Mouse (Mus musculus) splenic B cell, adult 2 months (primary cell): ENCODE measurements around the gene Nrxn1.

Source experiments
- DNase-seq: peaks from one replicate; pipeline ENCODE4 v3.0.0-alpha.2; 2011; ENCODE audit warnings: low read depth, low spot score
- H3K27me3 ChIP-seq: 2 replicates; pipeline ENCODE4 v1.6.1; 2012; ENCODE audit warnings: mild to moderate bottlenecking, low read length, moderate library complexity, mixed read lengths; ENCODE audit not compliant: control insufficient read depth, poor library complexity, insufficient read depth, severe bottlenecking
- H3K36me3 ChIP-seq: 2 replicates; pipeline ENCODE4 v1.6.1; 2012; ENCODE audit warnings: mild to moderate bottlenecking, low read length, moderate library complexity, mixed read lengths; ENCODE audit not compliant: control insufficient read depth, poor library complexity, insufficient read depth, severe bottlenecking

Gene Nrxn1

GRCm38 (mm10) chr17:91093042-91093080, at the start of gene Nrxn1:
Gene Nrxn1, minus strand, starts transcription at chr17:91093071.
- DNase-seq = no peak
- H3K27me3 ChIP-seq = no peaks in the 10 kb centered on the region
- H3K36me3 ChIP-seq = no peaks in the 10 kb centered on the region

- no peaks in the 10 kb centered on the region for H3K36me3 ChIP-seq
- H3K27me3 ChIP-seq = no peaks in the 10 kb centered on the region
These were observed 44.0 kb upstream of the Nrxn1 start for GRCm38 (mm10) chr17:91136859-91137258.

DNA sequence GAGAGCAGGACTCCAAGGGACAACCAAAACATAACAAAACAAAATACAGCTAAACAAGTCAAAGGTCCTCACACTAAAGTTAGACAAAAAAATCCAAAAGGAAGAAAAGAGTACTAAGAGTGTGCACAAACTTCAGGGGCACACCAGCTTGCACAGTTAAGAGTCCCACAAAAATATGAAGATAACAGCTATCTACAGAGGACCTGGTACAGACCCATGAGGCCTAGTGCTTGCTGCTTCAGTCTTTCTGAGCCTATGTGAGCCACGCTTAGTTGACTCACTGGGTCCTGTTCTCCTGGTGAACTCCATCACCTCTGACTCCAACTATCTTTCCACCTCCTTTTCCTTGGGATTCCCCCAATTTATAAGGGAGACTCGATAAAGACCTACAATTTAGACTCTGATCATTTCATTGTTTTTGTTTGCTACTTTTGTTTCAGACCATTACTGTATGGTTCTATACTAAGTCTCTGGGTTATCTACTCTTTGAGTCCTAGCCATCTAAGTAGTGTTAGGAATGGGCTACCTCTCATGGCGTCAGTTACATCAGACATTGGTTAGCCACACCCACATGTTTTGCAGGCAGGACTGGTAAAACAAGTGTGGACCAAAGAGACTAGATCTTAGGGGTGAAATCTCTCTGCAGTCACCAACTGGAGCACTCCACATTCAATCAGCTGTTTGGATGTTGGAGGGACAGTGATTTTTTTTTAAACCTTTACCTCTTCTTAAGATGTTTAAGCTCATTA, 20.2 kb upstream of the Nrxn1 start:
- no peak for DNase-seq
- Histone ChIP-seq H3K27me3 (no peaks in the 10 kb centered on the region), H3K36me3 (no peaks in the 10 kb centered on the region)

More at GRCm38 (mm10) chr17:91136859-91137258, 44.0 kb upstream of the Nrxn1 start:
- no peak for DNase-seq

DNA sequence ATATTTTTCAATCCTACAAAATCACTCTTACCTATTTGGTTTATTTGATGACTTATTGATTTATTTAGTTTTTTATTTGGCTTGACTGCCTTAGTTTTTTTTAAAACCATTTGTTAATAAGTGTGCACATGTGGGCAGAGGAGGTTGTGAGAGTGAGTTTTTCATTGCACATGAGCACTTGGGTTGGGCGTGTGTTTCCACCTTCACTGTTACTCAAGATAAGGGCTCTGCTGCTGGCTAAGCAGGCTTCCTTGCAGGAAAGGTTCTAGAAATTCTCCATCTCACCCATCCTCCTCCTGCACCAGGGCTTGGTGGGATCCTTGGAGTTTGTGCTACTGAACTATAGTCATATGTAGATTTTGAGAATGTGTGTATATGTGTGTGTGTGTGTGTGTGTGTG, 19.2 kb upstream of the Nrxn1 start:
- no peak for DNase-seq
- H3K36me3 ChIP-seq = no peaks in the 10 kb centered on the region
- no peaks in the 10 kb centered on the region for H3K27me3 ChIP-seq

DNA sequence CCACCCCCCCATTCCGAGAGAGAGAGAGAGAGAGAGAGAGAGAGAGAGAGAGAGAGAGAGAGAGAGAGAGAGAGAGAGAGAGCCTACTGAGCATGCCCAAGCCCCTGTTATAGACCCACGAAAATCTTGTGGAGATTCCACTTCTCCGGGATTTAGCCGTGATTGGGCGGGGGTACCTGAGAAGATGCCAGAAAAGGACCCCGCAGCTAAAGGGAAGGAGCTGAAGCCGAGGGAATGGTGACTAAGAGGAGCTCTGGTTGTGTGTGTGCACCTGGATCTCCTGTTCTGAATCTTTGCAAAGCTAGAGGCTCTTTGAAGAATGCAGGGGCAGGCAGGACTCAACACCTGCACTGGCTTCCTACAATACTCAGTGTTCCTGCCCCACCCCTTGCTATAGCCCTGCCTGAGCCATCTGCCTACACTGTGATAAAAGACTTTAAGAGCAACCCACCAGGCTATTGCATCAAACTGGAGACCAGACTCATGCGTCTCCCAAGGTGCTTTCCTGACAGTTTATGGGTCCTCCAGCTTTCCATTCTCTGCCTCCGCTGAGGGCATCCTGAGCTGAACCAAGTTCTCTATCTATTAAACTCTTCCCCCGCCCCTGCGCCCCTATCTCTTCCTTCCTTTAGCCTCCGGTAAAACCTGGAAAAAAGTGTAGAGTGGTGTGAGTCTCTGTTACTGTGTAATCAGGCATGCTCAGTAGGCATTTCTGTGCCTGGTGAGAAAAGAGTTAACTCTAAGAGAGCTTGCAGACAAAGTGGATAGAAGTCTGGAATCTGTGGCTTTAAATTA, 407 bp upstream of the Nrxn1 start:
- Histone ChIP-seq H3K27me3 (no peaks in the 10 kb centered on the region), H3K36me3 (no peaks in the 10 kb centered on the region)
- no peak for DNase-seq

- no peaks in the 10 kb centered on the region for H3K36me3 ChIP-seq
- no peaks in the 10 kb centered on the region for H3K27me3 ChIP-seq
- DNase-seq = no peak
These were observed 340 bp downstream of the Nrxn1 start for GRCm38 (mm10) chr17:91092421-91093041.

DNA sequence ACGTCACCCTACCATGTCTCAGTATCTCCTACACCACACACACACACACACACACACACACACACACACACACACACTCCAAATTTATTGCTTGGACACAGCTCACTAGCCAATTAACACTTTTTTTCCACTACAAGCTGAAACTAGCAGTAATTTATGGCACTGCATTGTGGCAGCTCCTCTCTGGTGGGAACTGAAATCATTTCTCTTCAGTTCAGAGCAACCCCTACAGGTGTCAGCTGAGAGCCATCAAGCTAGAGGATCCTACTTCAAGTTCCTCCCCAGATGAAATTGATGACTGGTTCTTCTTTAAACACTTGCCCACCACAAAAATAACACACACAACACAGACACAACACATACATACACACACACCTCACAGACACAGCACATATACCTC, 2.2 kb downstream of the Nrxn1 start:
- Histone ChIP-seq H3K27me3 (no peaks in the 10 kb centered on the region), H3K36me3 (no peaks in the 10 kb centered on the region)
- no peak for DNase-seq

- no peaks in the 10 kb centered on the region for H3K36me3 ChIP-seq
- DNase-seq = no peak
- H3K27me3 ChIP-seq = no peaks in the 10 kb centered on the region
These were observed 3.9 kb downstream of the Nrxn1 start for GRCm38 (mm10) chr17:91088991-91089390.

DNA sequence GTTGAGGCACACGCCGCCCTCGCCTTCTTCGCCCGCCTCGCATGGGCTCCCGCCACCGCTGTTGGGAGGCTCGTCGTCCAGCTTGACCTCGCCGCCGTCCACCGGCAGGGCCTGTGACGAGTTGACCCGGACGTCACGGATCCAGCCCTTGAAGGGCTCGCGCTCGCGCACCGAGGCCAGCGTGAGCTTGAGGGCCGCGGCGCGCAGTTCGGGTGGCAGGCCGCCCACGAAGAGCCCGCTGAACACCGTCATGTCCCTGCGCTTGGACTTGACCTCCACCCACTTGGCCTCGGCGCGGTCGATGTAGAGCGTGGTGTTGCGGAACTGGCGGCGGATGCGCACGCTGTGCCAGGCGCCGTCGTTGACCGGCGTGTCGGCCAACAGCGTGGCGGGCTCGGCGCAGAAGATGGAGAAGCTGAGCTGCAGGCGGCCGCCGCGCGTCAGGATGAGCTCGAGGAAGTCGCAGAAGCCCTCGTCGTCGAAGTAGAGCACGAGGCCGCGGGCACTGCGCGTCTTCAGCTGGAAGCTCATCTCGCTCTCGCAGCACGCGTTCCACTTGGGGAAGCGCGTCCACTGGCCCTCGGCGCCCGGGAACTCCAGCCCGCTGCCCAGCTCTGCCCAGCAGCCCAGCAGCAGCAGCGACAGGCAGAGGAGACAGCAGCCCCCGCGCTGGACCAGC, 4.7 kb downstream of the Nrxn1 start:
- H3K36me3 ChIP-seq = no peaks in the 10 kb centered on the region
- no peak for DNase-seq
- no peaks in the 10 kb centered on the region for H3K27me3 ChIP-seq

DNA sequence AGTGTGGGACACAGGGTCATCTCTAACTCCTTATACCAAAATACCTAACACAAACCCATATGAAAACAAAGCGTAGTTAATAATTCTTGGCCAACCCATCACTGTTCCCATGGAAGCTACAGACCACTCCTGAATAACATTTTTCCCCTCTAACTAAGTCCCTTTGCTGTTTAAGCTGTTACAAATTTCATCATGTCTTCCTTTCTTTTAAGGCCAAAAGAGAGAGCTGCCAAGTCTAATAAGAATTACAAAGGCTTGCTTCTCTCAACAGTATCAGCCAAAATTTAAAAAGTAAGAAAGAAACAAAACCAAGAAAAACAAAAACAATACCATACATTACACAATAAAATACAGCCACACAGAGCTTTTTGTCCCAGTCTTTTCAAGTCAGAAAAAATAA, 6.5 kb downstream of the Nrxn1 start:
- Histone ChIP-seq H3K27me3 (no peaks in the 10 kb centered on the region), H3K36me3 (no peaks in the 10 kb centered on the region)
- no peak for DNase-seq

DNA sequence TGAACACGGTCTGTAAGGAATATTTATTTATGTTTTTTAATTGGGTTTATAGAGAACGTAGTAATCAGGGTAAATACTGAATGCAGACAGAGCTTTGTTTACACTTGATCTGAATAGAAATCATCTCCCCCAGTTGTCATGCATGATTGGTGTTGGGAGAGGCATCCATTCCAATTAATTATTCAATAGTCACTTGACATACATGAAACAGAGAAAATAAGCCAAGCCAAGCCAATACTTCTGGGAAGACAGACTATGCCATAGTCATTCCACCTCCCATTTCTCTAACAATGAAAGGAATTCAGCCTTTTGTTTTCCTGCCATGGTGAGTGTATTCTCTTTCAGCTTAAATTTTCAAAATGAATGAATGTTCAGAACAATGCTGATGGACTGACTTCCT, 7.5 kb downstream of the Nrxn1 start:
- DNase-seq = no peak
- H3K27me3 ChIP-seq = no peaks in the 10 kb centered on the region
- H3K36me3 ChIP-seq = no peaks in the 10 kb centered on the region

GRCm38 (mm10) chr17:91079096-91079495, 13.8 kb downstream of the Nrxn1 start:
- H3K27me3 ChIP-seq = no peaks in the 10 kb centered on the region

DNA sequence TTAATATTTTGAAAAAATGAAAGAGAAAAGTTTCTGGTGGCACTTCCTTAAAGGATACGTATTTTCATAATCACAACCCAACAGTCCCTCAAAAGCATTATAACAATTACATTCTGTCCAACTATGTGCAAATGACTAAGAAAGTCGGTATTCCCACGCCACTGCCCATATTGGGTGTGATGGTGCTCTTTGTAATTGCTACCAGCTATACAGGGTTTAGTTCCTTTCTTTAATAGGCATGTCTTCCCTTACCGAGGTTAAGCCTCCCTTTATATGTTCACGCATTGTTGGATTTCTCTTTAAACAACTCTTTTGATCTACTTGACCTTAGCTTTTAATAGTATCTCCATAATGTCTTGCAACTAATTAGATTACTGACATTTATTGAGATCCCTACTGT, 18.1 kb downstream of the Nrxn1 start:
- H3K27me3 ChIP-seq = no peaks in the 10 kb centered on the region
- no peaks in the 10 kb centered on the region for H3K36me3 ChIP-seq
- DNase-seq = no peak

More at GRCm38 (mm10) chr17:91079096-91079495, 13.8 kb downstream of the Nrxn1 start:
- no peaks in the 10 kb centered on the region for H3K36me3 ChIP-seq
- DNase-seq = no peak

GRCm38 (mm10) chr17:91033466-91033865, 59.4 kb downstream of the Nrxn1 start:
- DNase-seq = no peak
- Histone ChIP-seq H3K36me3 (no peaks in the 10 kb centered on the region), H3K27me3 (no peaks in the 10 kb centered on the region; the same call in 1 of the 2 replicates)

GRCm38 (mm10) chr17:91025061-91025623, 67.7 kb downstream of the Nrxn1 start:
- no peaks in the 10 kb centered on the region for H3K36me3 ChIP-seq
- no peaks in the 10 kb centered on the region for H3K27me3 ChIP-seq
- no peak for DNase-seq
